Mouse (Mus musculus): ENCODE data around the gene Arl14.

- TF ChIP-seq TAL1 (IDR thresholded peaks at IDR 0.05; ENCODE audit: low read length) (no peak), GATA1 (IDR thresholded peaks at IDR 0.05; ENCODE audit: low read length) (no peak)
Observed at GRCm38 (mm10) chr3:69186031-69186430, 36.2 kb upstream of the Arl14 start.

Measured in erythroblast, embryonic 14.5 days (primary cell).